Mouse (Mus musculus): ENCODE measurements at regions not wholly inside any gene's neighbourhood (a gene's known extent, or its start where the extent isn't known, plus 50 kb on each side); places are given as distances from the start of the nearest gene placed in this dataset.

GRCm38 (mm10) chr11:19389136-19389535 is 370.4 kb upstream of the Meis1 start:
- TF ChIP-seq CTCF (IDR thresholded peaks at IDR 0.05; ENCODE audit: low read depth) = no peak
- TF ChIP-seq EP300 (IDR thresholded peaks at IDR 0.05; ENCODE audit: low read depth) = no peak
